In the genomic region with DNA sequence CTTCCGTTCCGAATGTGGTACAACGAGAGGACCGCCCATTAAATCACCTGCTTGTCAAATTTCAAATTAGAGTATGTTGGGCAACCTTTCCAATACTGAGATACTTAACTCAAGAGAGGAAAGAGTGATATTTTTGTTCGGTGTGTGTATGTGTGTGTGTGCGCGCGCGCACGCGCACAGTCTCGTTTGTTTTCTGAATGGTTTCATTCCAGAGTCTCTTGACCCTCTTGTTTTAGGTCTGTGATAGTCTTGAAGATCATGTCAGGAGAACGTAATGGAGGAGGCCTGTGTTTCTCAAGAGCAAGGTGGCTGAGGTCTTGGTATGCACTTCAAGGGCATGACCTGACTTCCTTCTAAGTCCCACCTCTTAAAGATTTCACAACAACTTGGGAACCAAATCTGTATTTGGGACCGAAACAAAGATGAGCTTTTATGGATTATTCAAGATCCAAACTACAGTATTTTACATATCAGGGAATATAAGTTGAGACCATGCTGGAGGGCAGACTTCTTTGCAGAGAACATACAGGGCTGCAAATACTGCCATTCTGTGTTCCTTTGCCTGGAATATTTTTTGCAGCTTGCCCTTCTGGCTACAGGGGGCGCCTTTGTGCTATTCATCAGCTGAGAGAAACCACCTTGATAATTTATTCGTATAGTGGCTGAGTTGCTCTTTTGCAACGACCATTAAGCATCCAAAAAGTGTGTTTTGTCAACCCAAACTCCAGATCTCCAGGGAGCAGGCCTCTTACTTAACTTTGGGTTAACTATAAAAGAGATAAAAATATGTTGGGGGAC, we compare ENCODE assay signal across 14 mouse cellular contexts. TPM values are rescaled to one million over a fixed set of nuclear protein-coding genes. Genes with fewer than 3 reads are reported as not detected.
DNase-seq lines count a peak whose midpoint lies in the region; ATAC-seq and TF ChIP-seq lines count a peak whose summit lies in the region.
"Had no signal": no experiment of that assay in that cellular context is flagged by ENCODE, and none has a peak within 500 bp of the region (broad histone marks: within the 10 kb centered on the region; RNA-seq: fewer than 3 reads in every experiment).

No protein-coding gene starts in this region.

- peak; percentile 23; the same call in 1 of the 2 replicates for TF ChIP-seq CTCF in heart, postnatal 0 days (IDR thresholded peaks at IDR 0.05; ENCODE audit: low read depth)
- TF ChIP-seq CTCF in liver, postnatal 0 days (IDR thresholded peaks at IDR 0.05; ENCODE audit: low read depth): peak; percentile 36

- peaks cover 4% of the 10 kb centered on the region; the same call in 1 of the 2 replicates for H3K4me1 ChIP-seq in heart, postnatal 0 days (ENCODE audit: control insufficient read depth, insufficient read depth)
- H3K4me1 ChIP-seq in heart, embryonic 10.5 days: peaks cover 8% of the 10 kb centered on the region; the same call in 1 of the 2 replicates
- H3K4me1 ChIP-seq in liver, postnatal 0 days (ENCODE audit: insufficient read depth): no peaks in the 10 kb centered on the region
- H3K4me1 ChIP-seq in liver, embryonic 12.5 days: no peaks in the 10 kb centered on the region
- H3K4me1 ChIP-seq: embryonic facial prominence, embryonic 12.5 days had no signal

- intact Hi-C loops in gastrocnemius, postnatal 36 days (cut with DNase I): no loop called here

- H3K4me3 ChIP-seq in heart, postnatal 0 days (ENCODE audit: low read depth, low read length): no peak overlapping the region
- no peak overlapping the region for H3K4me3 ChIP-seq in heart, embryonic 10.5 days
- H3K4me3 ChIP-seq in liver, postnatal 0 days (ENCODE audit: low read depth, low read length): no peak overlapping the region
- H3K4me3 ChIP-seq in liver, embryonic 12.5 days: no peak overlapping the region
- H3K4me3 ChIP-seq: embryonic facial prominence, embryonic 12.5 days; forebrain, embryonic 13.5 days; hindbrain, embryonic 10.5 days had no signal

- ATAC-seq in heart, postnatal 0 days (ENCODE audit: insufficient read depth, low read depth): no peak
- ATAC-seq in liver, postnatal 0 days: no peak
- no peak for ATAC-seq in liver, embryonic 12.5 days
- ATAC-seq: forebrain, embryonic 13.5 days had no signal

- no peak overlapping the region for H3K9ac ChIP-seq in heart, postnatal 0 days (replicated peaks; ENCODE audit: low read depth, low read length)
- H3K9ac ChIP-seq in liver, postnatal 0 days (replicated peaks): no peak overlapping the region
- no peak overlapping the region for H3K9ac ChIP-seq in liver, embryonic 12.5 days
- H3K9ac ChIP-seq: embryonic facial prominence, embryonic 12.5 days; forebrain, embryonic 13.5 days had no signal

- H3K27ac ChIP-seq in heart, postnatal 0 days (ENCODE audit: low read depth): no peak overlapping the region
- no peak overlapping the region for H3K27ac ChIP-seq in heart, embryonic 10.5 days
- no peak overlapping the region for H3K27ac ChIP-seq in liver, postnatal 0 days (ENCODE audit: low read depth)
- H3K27ac ChIP-seq in liver, embryonic 12.5 days: no peak overlapping the region
- H3K27ac ChIP-seq: embryonic facial prominence, embryonic 12.5 days; forebrain, embryonic 13.5 days; hindbrain, embryonic 10.5 days; macrophage had no signal

- no peak overlapping the region for H3K4me2 ChIP-seq in heart, postnatal 0 days (ENCODE audit: low read depth, low read length)
- H3K4me2 ChIP-seq in liver, postnatal 0 days (ENCODE audit: low read depth, low read length): no peak overlapping the region
- no peak overlapping the region for H3K4me2 ChIP-seq in liver, embryonic 12.5 days
- H3K4me2 ChIP-seq: embryonic facial prominence, embryonic 12.5 days; forebrain, embryonic 13.5 days had no signal

- H3K9me3 ChIP-seq in heart, postnatal 0 days (replicated peaks; ENCODE audit: control insufficient read depth, low read length): no peaks in the 10 kb centered on the region
- no peaks in the 10 kb centered on the region for H3K9me3 ChIP-seq in heart, embryonic 10.5 days
- no peaks in the 10 kb centered on the region for H3K9me3 ChIP-seq in liver, postnatal 0 days (ENCODE audit: low read length)
- no peaks in the 10 kb centered on the region for H3K9me3 ChIP-seq in liver, embryonic 12.5 days (replicated peaks)
- H3K9me3 ChIP-seq: embryonic facial prominence, embryonic 12.5 days; forebrain, embryonic 13.5 days; hindbrain, embryonic 10.5 days had no signal

- 83% methylated on average over 17 of the region's 17 CpGs for WGBS in heart, postnatal 0 days
- WGBS in heart, embryonic 10.5 days: 83% methylated on average over 17 of the region's 17 CpGs
- WGBS in liver, postnatal 0 days (ENCODE audit: insufficient replicate concordance): 77% methylated on average over 17 of the region's 17 CpGs
- 74% methylated on average over 17 of the region's 17 CpGs for WGBS in liver, embryonic 12.5 days (ENCODE audit: insufficient replicate concordance)

- TF ChIP-seq EP300 in heart, postnatal 0 days (IDR thresholded peaks at IDR 0.05; ENCODE audit: low read depth): no peak
- no peak for TF ChIP-seq EP300 in liver, postnatal 0 days (IDR thresholded peaks at IDR 0.05; ENCODE audit: low read depth)

- DNase-seq in heart, postnatal 0 days (ENCODE audit: low spot score): no peak
- no peak for DNase-seq in heart, embryonic 10.5 days (ENCODE audit: low spot score)
- DNase-seq in liver, postnatal 0 days: no peak
- peak; percentile 67 to 79 for DNase-seq in lung, adult 18-20 months
- DNase-seq in thymus, postnatal 25 days: peak; percentile 33
- no peak for DNase-seq in retina, embryonic 14.5 days (ENCODE audit: low spot score)
- no peak for DNase-seq in gastrocnemius, postnatal 36 days
- DNase-seq: gastrocnemius, postnatal 25 days had no signal

- no peaks in the 10 kb centered on the region for H3K36me3 ChIP-seq in heart, postnatal 0 days (replicated peaks; ENCODE audit: control insufficient read depth, insufficient read depth, low read length)
- H3K36me3 ChIP-seq in heart, embryonic 10.5 days: no peaks in the 10 kb centered on the region
- H3K36me3 ChIP-seq in liver, postnatal 0 days (replicated peaks; ENCODE audit: insufficient read depth, low read length): no peaks in the 10 kb centered on the region
- no peaks in the 10 kb centered on the region for H3K36me3 ChIP-seq in liver, embryonic 12.5 days
- H3K36me3 ChIP-seq: embryonic facial prominence, embryonic 12.5 days; hindbrain, embryonic 10.5 days had no signal

- no peaks in the 10 kb centered on the region for H3K27me3 ChIP-seq in heart, postnatal 0 days (ENCODE audit: control insufficient read depth, insufficient read depth, low read length)
- no peaks in the 10 kb centered on the region for H3K27me3 ChIP-seq in heart, embryonic 10.5 days (ENCODE audit: insufficient read depth, poor library complexity, severe bottlenecking)
- no peaks in the 10 kb centered on the region for H3K27me3 ChIP-seq in liver, postnatal 0 days (ENCODE audit: insufficient read depth, low read length)
- peaks cover 8% of the 10 kb centered on the region for H3K27me3 ChIP-seq in liver, embryonic 12.5 days (replicated peaks)
- H3K27me3 ChIP-seq: embryonic facial prominence, embryonic 12.5 days; forebrain, embryonic 13.5 days had no signal

RNA-seq across cellular contexts. Expression of a gene that starts 2.2 kb away (rescaled TPM):
- not detected in 2 replicates for total RNA-seq in heart, postnatal 0 days (2014; rRNA removed; ENCODE audit: low replicate concordance)
- polyA plus RNA-seq in heart, postnatal 0 days (2015; fragmentation: Nextera tagmentation; extraction: Ambion mirVana): not detected in 2 replicates
- polyA plus RNA-seq in heart, embryonic 10.5 days (2016; fragmentation: Nextera tagmentation; extraction: Ambion mirVana): not detected in 2 replicates
- not detected in 2 replicates for polyA plus RNA-seq in liver, postnatal 0 days (2015; fragmentation: Nextera tagmentation; extraction: Ambion mirVana)
- polyA plus RNA-seq in liver, embryonic 12.5 days (2016; fragmentation: Nextera tagmentation; extraction: Ambion mirVana): not detected in 2 replicates
- not detected for total RNA-seq in gastrocnemius, postnatal 36 days (2021)
- total RNA-seq: ES-E14; gastrocnemius, postnatal 25 days had no signal
- polyA plus RNA-seq: embryonic facial prominence, embryonic 12.5 days; forebrain, embryonic 13.5 days; hindbrain, embryonic 10.5 days; macrophage had no signal

RNA-seq across cellular contexts. Expression of a gene that starts 18.4 kb away (rescaled TPM):
- total RNA-seq in heart, postnatal 0 days (2014; rRNA removed; ENCODE audit: low replicate concordance): 1.7 TPM in 1 of 2 replicates, not detected in the other
- 0.61 and 0.78 TPM in 2 replicates for polyA plus RNA-seq in heart, postnatal 0 days (2015; fragmentation: Nextera tagmentation; extraction: Ambion mirVana)
- 0.52 and 0.87 TPM in 2 replicates for polyA plus RNA-seq in heart, embryonic 10.5 days (2016; fragmentation: Nextera tagmentation; extraction: Ambion mirVana)
- polyA plus RNA-seq in liver, postnatal 0 days (2015; fragmentation: Nextera tagmentation; extraction: Ambion mirVana): 0.90 and 1.2 TPM in 2 replicates
- 1.6 and 1.8 TPM in 2 replicates for polyA plus RNA-seq in liver, embryonic 12.5 days (2016; fragmentation: Nextera tagmentation; extraction: Ambion mirVana)
- under 1 TPM; 0.39 to 0.56 TPM for total RNA-seq in gastrocnemius, postnatal 36 days (2021)
- total RNA-seq: ES-E14 had no signal
- polyA plus RNA-seq: macrophage had no signal

Comparison
In these comparisons a context has a peak if more than half of its experiments do, and no peak if none do; other contexts are left out.
1. DNase-seq: peak in lung, adult 18-20 months (2 of 2) and thymus, postnatal 25 days (single experiment); none in heart, postnatal 0 days (single experiment), heart, embryonic 10.5 days (single experiment), liver, postnatal 0 days (single experiment), retina, embryonic 14.5 days (single experiment) and gastrocnemius, postnatal 36 days (0 of 2).